Mouse (Mus musculus) brain, embryonic 14.5 days (tissue): ENCODE measurements around the gene Zfx.

Experiments used
- CTCF ChIP-seq: fragments of 200-500 bp; IDR thresholded peaks from 2 replicates; pipeline ENCODE4 v1.5.1; 2012; ENCODE audit warnings: inconsistent platforms, mild to moderate bottlenecking, moderate library complexity, borderline replicate concordance; ENCODE audit not compliant: insufficient read depth, insufficient read length; ENCODE audit errors: extremely low read depth
- POLR2A ChIP-seq: fragments of 200-500 bp; IDR thresholded peaks from 2 replicates; pipeline ENCODE4 v1.6.1; 2012; ENCODE audit warnings: mild to moderate bottlenecking, inconsistent platforms, borderline replicate concordance; ENCODE audit not compliant: poor library complexity, insufficient read depth, insufficient read length, severe bottlenecking; ENCODE audit errors: extremely low read depth

GRCm38 (mm10) chrX:94135084-94135483 is 11.6 kb upstream of the Zfx start:
- TF ChIP-seq CTCF (no peak), POLR2A (no peak)
